Mouse (Mus musculus): Measurements from ENCODE around the gene Hist1h2bk. TPM values are rescaled to one million over a fixed set of nuclear protein-coding genes. Genes with fewer than 3 reads are reported as not detected.
A peak's percentile ranks its signal among the peaks of the same experiment; 100 is the strongest.
"Not testable (repeated sequence)": the region's sequence is repeated elsewhere in the genome, so short reads cannot be mapped to it uniquely, and the experiment has no call there.

The Hist1h2bk gene
- total and polyA plus RNA-seq, 2 experiments from 2014 or later: 0.40 to 262 TPM

DNA sequence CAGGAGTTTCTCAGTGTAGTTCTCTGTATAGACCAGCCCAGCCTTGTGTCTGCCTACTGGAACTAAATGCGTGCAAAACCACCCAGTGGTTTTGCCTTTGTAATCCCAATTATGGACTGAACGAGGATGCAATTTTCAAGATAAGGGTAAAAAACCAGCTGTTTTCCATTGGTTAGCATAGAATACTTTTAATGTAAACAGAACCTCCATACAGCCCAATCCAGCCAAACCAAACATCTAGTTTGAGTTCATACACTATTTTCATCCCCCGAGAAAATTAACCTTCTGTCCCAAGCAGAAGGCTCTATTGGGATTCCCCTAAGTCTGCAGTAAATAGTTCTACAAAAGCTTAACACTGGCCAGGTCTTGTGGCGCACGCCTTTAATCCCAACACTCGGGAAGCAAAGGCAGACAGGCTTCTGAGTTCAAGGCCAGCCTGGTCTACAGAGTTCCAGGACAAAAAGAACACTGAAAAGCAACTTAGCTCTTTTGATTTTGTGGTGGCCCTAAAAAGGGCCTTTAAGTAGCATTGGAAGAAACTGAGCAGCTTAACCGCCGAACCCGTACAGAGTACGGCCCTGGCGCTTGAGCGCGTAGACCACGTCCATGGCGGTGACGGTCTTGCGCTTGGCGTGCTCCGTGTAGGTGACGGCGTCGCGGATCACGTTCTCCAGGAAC, 4.9 kb downstream of the Hist1h2bk start:
- Histone ChIP-seq H3K4me3 (ENCODE audit: low read depth, low read length) (peak overlapping the region; percentile 40), H3K4me2 (ENCODE audit: low read depth) (peak overlapping the region; percentile 71), H3K27ac (ENCODE audit: low read depth, low read length) (peak overlapping the region; percentile 79), H3K27me3 (ENCODE audit: insufficient read depth, low read length) (no peaks in the 10 kb centered on the region), H3K4me1 (ENCODE audit: insufficient read depth) (peaks cover 17% of the 10 kb centered on the region), H3K36me3 (ENCODE audit: insufficient read depth) (no peaks in the 10 kb centered on the region), H3K9me3 (ENCODE audit: low read length) (no peaks in the 10 kb centered on the region), H3K9ac (peak overlapping the region; percentile 42)
- no peak for DNase-seq
- 0% methylated on average over 18 of the region's 24 CpGs for WGBS
- ATAC-seq: peak; percentile 8; the same call in 1 of the 2 replicates
- TF ChIP-seq CTCF (IDR thresholded peaks at IDR 0.05; ENCODE audit: low read depth): no peak

DNA sequence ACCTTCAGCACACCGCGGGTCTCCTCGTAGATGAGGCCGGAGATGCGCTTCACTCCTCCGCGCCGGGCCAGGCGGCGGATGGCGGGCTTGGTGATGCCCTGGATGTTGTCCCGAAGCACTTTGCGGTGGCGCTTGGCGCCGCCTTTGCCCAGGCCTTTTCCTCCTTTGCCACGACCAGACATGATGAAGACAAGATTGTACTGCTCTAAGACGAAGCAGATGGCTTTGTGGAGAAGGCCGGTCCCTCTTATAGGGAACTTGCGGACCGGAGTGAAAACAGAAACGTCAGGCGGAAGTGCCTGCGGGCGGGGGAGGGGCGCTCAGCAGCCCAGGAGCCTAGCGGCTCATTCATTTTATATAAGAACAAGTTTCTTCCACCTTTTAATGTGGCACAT, 5.5 kb downstream of the Hist1h2bk start, which contains the start of gene Hist1h4i:
TSS of gene Hist1h4i (minus strand) at position 221 of the 395 bp plus-strand sequence.
- WGBS: under 1% methylated on average over 21 of the region's 27 CpGs
- Histone ChIP-seq H3K4me2 (ENCODE audit: low read depth) (peak within 1 kb of the TSS; percentile 71), H3K9ac (peak within 1 kb of the TSS; percentile 42), H3K27ac (ENCODE audit: low read depth, low read length) (peak within 1 kb of the TSS; percentile 79), H3K4me3 (ENCODE audit: low read depth, low read length) (peak within 1 kb of the TSS; percentile 40), H3K4me1 (ENCODE audit: insufficient read depth) (peaks cover 17% of the 10 kb centered on the region)
- not testable (repeated sequence) for H3K9me3 ChIP-seq (ENCODE audit: low read length); H3K27me3 ChIP-seq (ENCODE audit: insufficient read depth, low read length); H3K36me3 ChIP-seq (ENCODE audit: insufficient read depth)
- DNase-seq (peak; percentile 96), ATAC-seq (peak; percentile 71)

DNA sequence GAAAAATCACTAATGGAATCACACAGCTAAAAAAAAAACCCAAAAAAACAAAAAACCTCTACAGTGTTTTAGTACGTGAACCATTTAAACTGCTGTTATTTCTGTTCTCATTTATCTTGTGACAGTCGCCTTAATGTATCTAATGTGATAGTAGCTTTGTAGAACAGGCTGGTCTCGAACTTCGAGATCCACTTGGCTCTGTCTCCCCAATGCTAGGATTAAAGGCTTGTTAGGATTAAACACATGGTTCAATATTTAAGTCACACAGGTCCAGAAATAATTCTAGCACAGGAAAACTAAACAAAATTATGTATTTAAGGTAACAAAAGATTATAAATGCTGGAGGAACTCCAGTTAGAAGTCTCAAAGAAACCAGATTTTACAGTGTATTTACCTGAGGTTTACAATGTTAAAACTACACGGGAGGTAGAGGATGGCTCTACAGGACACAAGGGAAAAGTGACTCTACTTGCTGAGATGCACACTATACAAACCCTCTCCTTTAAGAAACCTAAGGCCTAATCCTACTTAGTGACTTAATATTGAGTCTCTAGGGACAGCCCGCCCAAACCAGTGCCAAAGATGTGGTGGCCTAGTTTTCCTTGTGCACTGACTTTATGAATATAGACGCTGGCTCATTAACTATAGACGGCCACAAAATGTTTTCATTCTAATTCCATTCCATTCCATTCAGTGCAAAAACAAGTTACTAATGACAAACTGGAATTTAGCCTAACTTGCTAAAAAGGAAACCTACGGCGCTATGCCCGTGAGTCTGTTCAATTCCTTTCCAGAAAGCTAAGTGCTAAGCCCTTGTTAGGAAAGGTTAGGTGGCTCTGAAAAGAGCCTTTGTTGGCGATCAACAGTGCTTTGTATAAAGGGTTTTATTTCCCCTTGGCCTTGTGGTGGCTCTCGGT, 6.2 kb downstream of the Hist1h2bk start:
- ATAC-seq (no peak), DNase-seq (no peak)
- no peak for TF ChIP-seq CTCF (IDR thresholded peaks at IDR 0.05; ENCODE audit: low read depth)
- H3K4me2 ChIP-seq (ENCODE audit: low read depth): peak overlapping the region; percentile 71
- peak overlapping the region; percentile 18; the same call in 1 of the 2 replicates for H3K9ac ChIP-seq
- H3K9me3 ChIP-seq (ENCODE audit: low read length): no peaks in the 10 kb centered on the region
- H3K27me3 ChIP-seq (ENCODE audit: insufficient read depth, low read length): no peaks in the 10 kb centered on the region
- peak overlapping the region; percentile 40 for H3K4me3 ChIP-seq (ENCODE audit: low read depth, low read length)
- WGBS: 2% methylated on average over 13 of the region's 13 CpGs
- no peaks in the 10 kb centered on the region for H3K36me3 ChIP-seq (ENCODE audit: insufficient read depth)
- H3K27ac ChIP-seq (ENCODE audit: low read depth, low read length): peak overlapping the region; percentile 42; the same call in 1 of the 2 replicates
- peaks cover 11% of the 10 kb centered on the region for H3K4me1 ChIP-seq (ENCODE audit: insufficient read depth)

DNA sequence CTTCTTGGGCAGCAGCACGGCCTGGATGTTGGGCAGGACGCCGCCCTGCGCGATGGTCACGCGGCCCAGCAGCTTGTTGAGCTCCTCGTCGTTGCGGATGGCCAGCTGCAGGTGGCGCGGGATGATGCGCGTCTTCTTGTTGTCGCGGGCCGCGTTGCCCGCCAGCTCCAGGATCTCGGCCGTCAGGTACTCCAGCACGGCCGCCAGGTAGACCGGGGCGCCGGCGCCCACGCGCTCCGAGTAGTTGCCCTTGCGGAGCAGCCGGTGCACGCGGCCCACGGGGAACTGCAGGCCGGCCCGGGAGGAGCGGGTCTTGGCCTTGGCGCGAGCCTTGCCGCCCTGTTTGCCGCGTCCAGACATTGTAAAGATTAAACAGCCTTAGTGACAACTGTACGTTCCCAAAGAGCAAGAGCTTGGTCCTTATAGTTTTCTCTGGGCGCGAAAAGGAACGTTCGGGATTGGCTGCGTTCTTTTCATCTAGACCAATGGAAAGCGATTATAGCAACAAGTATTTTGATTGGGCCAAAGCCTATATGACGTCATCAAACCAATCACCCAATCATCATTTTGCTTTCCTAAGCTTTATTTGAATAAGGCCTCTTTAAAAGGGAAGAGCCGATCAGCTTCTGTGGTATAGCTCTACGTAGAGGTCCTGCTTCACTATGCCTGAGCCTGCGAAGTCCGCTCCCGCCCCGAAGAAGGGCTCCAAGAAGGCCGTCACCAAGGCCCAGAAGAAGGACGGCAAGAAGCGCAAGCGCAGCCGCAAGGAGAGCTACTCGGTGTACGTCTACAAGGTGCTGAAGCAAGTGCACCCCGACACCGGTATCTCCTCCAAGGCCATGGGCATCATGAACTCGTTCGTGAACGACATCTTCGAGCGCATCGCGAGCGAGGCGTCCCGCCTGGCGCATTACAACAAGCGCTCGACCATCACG, 7.2 kb downstream of the Hist1h2bk start, which contains the start of the genes Hist1h2ag and Hist1h2bj:
TSS of gene Hist1h2ag (minus strand) at position 377 of the 935 bp plus-strand sequence.
TSS of gene Hist1h2bj (plus strand) at position 647 of the 935 bp plus-strand sequence.
- peak within 1 kb of the TSS; percentile 47; the same call in 1 of the 2 replicates for H3K27ac ChIP-seq (ENCODE audit: low read depth, low read length)
- WGBS: under 1% methylated on average over 38 of the region's 80 CpGs
- peak within 1 kb of the TSS; percentile 37 for H3K9ac ChIP-seq
- peak within 1 kb of the TSS; percentile 71 for H3K4me2 ChIP-seq (ENCODE audit: low read depth)
- not testable (repeated sequence) for H3K9me3 ChIP-seq (ENCODE audit: low read length); H3K27me3 ChIP-seq (ENCODE audit: insufficient read depth, low read length); H3K36me3 ChIP-seq (ENCODE audit: insufficient read depth)
- DNase-seq (peak; percentile 98), ATAC-seq (peak; percentile 90)
- peaks cover 11% of the 10 kb centered on the region for H3K4me1 ChIP-seq (ENCODE audit: insufficient read depth)
- peak within 1 kb of the TSS; percentile 35 for H3K4me3 ChIP-seq (ENCODE audit: low read depth, low read length)

DNA sequence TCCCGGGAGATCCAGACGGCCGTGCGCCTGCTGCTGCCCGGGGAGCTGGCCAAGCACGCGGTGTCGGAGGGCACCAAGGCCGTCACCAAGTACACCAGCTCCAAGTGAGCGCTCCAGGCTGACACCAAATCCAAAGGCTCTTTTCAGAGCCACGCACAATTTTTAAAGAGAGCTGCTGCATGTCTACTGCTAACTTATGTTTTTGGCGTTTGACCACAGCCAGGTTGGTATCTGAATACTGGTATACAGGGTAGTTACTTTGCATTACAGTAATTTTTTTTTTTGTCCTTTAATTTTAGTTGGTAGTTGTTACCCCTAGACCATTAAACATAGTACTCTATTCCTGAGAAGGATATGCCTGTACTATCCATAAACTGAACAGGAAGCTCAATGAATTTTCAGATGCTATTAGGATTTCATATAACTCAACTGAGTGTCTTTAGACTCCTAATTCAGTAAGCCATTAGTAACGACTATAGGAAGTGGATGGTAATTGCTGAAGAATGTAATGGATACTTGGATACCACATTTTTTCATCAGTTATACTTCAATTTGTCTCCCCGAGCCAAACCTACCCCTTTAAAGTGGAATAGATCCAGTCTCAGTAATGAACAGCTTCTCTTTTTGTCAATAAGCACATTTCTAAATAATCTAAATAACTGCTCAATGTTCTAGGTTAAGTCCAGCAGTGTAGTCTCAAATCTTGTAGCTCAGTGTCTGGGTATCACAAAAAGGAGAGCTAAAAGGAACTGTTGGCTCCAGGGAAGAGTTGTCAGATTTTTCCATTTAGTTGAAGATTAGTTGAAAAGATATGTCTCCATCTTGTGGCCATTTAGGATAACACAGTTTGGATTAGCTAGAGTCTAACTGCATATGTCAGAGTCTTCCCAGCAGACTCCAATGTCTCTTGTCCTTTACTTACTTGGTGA, 8.1 kb downstream of the Hist1h2bk start:
- peak overlapping the region; percentile 35 for H3K4me3 ChIP-seq (ENCODE audit: low read depth, low read length)
- H3K9ac ChIP-seq: no peak overlapping the region
- H3K27ac ChIP-seq (ENCODE audit: low read depth, low read length): no peak overlapping the region
- no peaks in the 10 kb centered on the region for H3K27me3 ChIP-seq (ENCODE audit: insufficient read depth, low read length)
- DNase-seq: peak; percentile 76
- peak; percentile 74 for TF ChIP-seq CTCF (IDR thresholded peaks at IDR 0.05; ENCODE audit: low read depth)
- under 1% methylated on average over 10 of the region's 14 CpGs for WGBS
- peak overlapping the region; percentile 44 for H3K4me2 ChIP-seq (ENCODE audit: low read depth)
- H3K4me1 ChIP-seq (ENCODE audit: insufficient read depth): peaks cover 11% of the 10 kb centered on the region
- ATAC-seq: peak; percentile 12
- H3K9me3 ChIP-seq (ENCODE audit: low read length): no peaks in the 10 kb centered on the region
- H3K36me3 ChIP-seq (ENCODE audit: insufficient read depth): no peaks in the 10 kb centered on the region
